Mouse (Mus musculus) testis, postnatal 10 days (tissue): ENCODE measurements at regions not wholly inside any gene's neighbourhood (a gene's known extent, or its start where the extent isn't known, plus 50 kb on each side); places are given as distances from the start of the nearest gene placed in this dataset.

Experiments
- DNase-seq: peaks from one replicate; pipeline ENCODE4 v3.0.0; 2021; ENCODE audit warnings: low spot score

- no peak for DNase-seq
Observed at GRCm38 (mm10) chr4:31395538-31395937, 568.4 kb upstream of the Map3k7 start.

DNA sequence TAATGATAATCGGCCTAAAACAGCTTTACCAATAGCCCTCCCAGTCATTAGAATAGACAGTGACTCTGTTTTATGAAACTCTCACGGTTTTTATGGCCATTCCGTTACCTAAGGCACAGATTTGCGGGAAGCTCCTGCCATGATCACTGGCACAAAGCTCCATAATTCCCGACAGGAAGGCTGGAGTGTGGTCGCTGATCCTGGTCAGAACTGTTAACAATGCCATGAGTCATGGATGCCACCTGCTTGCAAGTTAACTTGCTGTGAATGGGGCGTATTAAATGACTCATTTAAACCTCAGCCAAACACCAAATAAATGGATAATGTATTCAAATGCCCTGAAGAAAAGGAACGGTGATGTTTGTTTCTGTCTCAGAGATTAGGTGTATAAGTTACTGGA, 559.9 kb upstream of the Map3k7 start:
- no peak for DNase-seq

DNA sequence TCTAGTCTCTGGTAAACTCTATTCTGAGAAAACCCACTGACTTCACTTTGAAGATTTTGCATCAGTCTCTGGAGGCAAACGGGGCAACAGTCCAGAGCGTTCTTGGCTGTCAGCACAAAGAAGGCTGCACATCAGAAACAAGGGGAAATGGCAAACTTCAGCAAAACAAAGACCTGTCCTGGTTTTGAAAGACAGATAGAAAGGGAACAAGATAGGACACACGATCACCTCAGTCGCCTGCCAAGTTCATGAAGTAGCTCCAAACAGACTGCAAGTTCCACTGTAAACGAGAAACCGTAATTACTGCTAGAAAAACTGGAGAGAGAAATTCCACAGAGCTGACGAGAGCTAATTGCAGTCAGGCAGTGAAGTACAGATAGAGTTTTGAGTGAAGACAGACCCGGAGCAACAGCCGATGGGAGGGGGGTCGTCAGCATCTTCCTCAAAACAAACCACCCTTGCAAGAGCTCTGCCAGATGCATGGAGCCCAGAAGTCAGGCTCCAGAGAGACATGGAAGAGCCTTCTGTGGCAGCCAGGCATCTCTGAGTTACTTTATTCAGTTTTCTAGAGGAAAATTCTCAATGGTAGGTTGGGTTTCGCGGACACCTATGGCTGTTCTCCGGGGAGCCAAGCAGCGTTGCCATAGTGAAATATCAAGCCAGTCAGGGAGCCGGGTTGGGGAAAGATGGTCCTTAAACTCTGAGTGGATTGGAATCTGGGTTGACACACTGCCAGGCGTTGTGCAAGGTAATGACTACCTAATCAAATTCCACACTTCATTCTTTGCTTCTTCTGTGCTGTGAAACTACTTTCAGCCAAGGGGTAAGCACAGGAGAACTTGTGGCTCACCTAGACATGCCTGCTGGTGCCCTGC, 558.8 kb upstream of the Map3k7 start:
- no peak for DNase-seq

DNA sequence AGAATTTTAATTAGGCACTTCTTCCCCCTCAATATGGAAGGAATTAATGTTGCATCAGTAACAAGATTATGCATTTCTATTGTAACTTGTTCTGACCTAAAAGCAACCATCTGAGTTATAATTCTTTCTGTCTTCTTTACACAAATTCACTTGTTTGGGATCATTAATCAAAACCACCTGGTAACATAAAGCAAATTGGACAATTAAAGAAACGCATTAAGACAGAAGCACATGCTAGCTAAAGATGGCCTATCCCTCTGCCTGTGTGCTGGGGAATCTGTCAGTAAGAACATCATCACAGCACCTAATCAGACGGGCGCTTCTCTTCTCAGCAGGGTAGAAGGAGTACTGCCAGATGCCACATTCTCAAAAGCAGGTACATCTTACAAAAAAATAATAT, 553.7 kb upstream of the Map3k7 start:
- no peak for DNase-seq

DNA sequence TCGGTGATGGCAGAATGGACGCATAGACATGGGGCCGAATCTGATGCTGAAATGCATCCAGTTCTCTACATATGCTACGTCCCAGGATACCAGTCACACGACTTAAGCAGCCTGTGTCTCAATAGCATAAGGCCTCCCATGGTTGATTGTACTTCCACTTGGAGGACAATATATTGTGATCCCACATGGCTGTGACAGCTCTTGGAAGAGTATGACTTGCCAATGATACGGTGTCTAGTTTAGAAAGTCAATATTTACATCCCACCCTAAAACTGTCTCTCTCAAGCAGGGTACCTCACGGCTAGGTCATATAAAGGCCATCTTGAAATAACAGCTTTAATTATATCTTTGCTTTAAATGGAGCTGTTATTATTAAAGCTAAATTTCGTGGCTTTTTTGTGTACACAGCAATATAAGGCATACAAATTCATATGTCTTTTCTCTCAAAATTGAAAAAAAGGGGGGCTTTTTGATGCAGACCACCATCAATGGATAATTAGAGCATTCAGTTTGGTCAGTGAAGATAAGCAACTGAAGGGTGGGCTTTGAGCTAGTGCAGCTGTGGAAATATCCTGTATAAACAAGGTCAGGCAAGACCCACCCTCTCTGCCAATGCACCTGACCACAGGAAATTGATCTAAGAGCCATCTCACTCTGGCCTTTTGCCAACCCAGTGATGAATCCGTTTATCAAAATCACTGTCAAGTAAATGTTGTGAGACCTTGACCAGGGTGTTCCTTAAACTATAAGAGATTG, 551.9 kb upstream of the Map3k7 start:
- no peak for DNase-seq

- no peak for DNase-seq
Observed at GRCm38 (mm10) chr4:31417161-31417560, 546.7 kb upstream of the Map3k7 start.

DNA sequence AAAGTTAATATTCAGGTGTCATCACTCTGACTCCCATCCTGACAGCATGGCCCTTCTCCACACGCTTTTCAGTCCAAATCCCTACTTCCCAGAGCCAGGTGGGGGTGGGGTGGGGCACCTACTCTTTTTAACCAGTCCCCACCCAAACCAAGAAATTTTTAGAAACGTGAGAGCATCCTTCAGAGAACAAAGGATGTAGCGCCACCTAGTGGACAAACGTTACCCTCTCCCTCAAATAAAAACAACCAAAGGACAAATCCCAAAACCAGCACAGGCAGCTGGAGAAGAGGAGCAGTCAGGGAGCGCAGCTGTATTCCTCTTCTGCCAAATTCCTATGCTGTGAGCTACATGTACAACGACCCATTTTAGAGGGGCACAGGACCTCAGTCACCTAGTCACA, 544.7 kb upstream of the Map3k7 start:
- DNase-seq: peak; percentile 73

DNA sequence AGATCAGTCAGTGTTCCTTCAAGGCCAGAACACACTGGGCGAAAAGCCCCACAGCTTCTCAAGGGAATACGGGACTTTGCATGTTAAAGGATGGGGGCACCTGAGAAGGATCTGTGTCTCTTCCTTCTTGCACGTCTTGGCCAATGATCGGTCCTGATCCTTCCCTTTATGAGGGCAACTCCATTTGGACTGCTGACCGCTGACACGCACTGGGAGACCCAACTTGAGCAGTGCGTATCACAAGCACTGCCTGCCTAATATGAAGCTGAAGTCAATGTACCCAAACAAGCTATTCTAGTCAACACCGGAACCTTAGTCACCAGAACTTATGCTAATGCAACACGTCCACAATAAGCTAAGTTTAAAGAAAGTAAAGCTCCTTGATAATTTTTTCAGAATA, 543.7 kb upstream of the Map3k7 start:
- DNase-seq: no peak

DNA sequence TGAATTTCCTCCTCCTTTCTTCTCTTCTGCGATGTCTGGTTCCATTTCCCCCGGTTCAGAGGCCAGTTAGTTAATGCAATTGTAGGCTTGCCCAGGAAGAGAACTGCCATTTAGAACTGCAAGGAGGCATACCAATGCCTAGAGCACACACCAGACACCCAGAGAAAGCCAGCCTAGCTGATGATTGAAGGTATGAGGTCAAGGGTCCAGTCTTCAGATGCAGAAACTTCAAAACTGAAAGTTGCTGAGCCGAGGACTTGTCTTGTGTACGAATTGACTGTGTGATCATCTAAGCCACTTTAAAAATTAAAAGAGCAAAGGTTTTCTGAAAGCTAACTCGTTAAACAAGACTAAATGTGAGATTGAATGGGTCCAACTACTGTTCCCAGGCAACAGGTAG, 542.5 kb upstream of the Map3k7 start:
- DNase-seq: no peak

DNA sequence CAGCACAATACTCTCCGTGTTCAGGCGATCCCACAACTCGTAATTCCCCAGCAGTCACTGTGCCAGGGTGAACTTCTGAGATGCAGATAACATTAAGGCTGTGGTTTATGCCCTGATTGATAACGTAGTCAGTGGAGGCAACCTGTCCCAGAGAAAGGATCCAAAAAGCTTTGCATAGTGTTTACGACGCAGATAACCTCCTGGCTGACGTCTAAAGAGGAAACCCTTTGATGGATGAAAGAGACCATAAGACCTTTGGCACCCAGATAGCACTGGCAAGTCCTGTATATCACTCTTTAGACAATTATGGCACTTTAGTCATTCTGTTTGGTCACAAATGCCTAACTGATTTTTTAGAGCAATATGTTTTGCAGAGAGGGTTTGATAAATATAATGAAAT, 538.8 kb upstream of the Map3k7 start:
- DNase-seq: no peak

- DNase-seq: no peak
Observed at GRCm38 (mm10) chr4:31425716-31426115, 538.2 kb upstream of the Map3k7 start.

DNA sequence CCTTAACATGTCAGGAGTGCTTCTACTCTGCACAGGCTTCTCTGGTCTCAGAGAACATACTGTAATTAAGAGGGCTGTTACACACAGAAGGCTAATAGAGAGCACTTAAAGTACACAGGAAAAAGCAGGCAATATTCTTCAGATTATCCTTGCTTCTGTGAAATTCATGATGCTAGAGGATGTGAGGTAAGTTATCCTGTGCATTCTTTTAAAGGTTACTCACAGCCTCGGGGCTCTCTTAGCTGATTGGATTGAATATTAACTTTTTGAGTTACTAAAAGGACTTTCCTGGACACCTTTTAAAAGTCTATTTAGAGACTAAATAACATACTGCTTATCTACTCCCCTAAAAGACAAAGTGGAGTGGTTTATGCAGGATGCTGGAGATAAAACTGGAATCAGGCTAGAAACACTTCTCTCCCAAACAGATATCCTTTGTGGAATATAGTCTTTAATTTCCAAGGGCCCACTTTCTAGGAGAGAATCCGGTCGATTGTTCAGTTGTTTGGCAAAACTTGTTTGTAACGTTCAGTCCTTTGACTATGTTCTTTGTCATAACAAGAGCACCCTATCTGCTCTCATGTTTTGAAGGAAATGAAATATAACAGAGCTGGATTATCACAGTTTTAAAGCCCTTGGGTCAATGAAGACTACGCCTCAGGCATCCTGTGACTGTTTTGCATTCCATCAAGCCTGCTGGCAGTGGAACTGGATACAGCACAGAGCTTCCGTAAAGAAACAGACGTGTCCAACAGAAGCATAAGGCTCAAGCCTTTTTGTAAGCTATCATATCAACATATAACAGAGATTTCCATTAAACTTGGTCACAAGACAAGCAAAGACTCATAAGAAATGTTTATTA, 537.5 kb upstream of the Map3k7 start:
- no peak for DNase-seq

DNA sequence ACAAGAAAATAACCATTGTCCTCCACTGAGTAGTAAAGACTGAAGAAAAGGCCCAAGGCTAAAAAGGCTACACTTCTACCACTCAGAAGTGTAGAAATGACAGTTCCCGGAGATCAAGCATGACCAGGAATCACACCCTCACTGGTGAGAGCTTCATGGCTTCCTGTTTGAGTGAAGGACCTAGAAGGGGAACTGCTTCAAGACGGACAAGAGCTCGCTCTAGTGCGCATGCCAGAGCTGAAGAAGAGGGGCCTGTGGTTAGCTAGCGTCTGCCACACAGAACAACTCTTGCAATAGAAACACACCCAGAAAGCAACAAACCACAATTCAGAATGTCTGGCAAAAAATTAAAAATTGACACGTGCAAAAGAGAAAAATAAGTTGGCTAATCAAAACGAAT, 530.0 kb upstream of the Map3k7 start:
- no peak for DNase-seq

- no peak for DNase-seq
Observed at GRCm38 (mm10) chr4:31454898-31455297, 509.0 kb upstream of the Map3k7 start.

- no peak for DNase-seq
Observed at GRCm38 (mm10) chr4:31455466-31455865, 508.4 kb upstream of the Map3k7 start.

GRCm38 (mm10) chr4:31462456-31462855, 501.4 kb upstream of the Map3k7 start:
- no peak for DNase-seq

GRCm38 (mm10) chr4:31463130-31463698, 500.7 kb upstream of the Map3k7 start:
- DNase-seq: no peak

DNA sequence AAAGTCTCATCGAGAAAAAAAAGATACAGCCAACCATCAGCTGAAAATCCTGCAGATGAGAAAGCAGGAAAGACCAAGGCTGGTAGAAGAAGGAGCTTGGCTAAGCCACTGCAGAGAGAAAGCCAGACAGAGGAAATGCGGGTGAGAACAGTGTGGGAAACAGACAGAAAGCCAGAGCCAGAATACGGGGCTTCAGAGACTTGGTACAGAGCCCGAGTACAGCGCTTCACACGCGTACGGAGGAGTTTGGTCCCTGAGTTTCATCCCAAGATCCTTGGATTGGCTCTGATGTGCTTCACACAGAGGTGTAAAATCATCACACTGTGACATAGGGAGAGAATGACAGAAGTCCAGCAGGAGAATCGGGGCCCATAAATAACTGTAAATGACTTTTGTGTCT, 495.6 kb upstream of the Map3k7 start:
- DNase-seq: no peak

DNA sequence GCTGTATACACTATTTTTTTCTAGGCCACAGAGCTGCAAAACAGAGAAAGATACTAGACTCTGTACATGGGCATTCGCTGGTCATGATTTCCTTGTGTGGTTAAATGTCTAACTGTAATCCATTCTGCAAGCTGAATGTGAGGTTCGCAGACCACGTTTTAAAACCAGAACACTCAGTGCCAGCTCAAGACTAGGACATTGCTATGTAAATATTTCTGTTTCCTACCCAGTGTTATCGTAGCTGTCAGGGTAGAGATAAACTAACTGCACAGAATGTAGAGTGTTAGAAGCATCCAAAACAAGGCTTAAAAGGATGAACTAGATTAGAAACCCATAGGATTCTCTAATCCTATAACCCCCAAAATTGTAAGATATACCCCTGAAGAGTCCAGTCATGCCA, 494.1 kb upstream of the Map3k7 start:
- no peak for DNase-seq

GRCm38 (mm10) chr4:31492535-31492934, 471.4 kb upstream of the Map3k7 start:
- no peak for DNase-seq

DNA sequence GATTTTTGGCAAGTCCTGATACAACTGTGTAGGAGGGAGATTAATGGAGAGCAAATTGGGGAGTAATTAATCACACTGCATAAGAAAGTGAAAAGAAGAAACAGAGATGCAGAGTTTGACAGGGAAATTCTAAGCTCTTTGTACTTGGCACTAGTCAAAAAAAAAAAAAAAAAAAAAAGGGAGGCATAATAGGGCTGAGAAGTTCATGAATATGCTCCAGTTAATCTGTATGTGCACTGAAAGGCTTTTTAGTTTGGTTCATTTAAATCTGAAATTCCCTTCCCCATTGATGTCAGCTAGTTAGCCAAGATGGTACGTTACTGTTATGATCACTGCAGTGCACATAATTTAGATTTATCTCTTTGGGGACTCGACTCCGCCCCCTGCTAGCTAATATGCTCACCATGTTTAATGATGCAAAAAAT, 470.8 kb upstream of the Map3k7 start:
- no peak for DNase-seq

DNA sequence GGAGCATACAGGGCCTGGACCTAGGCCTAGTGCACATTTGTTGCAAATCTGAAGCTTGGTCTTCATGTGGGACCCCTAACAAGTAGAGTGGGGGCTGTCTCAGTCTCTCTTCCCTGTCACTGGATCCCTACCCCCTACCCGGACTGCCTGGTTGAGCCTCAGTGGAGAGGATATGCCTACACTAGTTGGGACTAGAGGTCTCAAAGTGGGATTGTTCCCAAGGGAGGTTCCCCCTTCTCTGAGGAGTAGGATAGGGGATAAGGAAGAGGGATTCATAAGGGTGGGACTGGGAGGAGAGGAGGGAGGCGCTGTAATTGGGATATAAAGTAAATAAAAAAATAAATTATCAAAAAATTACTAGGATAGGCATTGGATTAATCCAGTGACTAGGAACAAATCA, 464.0 kb upstream of the Map3k7 start:
- no peak for DNase-seq
